Mouse (Mus musculus) thymus, adult 2 months (tissue): ENCODE measurements around the gene B230217C12Rik.

Experiments used
- CTCF ChIP-seq: fragments of 200-500 bp; IDR thresholded peaks from 2 replicates; pipeline ENCODE4 v1.5.1; 2012; ENCODE audit warnings: mild to moderate bottlenecking, control low read depth, low read length, moderate library complexity, borderline replicate concordance; ENCODE audit not compliant: control insufficient read depth, poor library complexity, insufficient read depth; ENCODE audit errors: extremely low read depth
- POLR2A ChIP-seq: fragments of 200-500 bp; IDR thresholded peaks from 2 replicates; pipeline ENCODE4 v1.6.1; 2012; ENCODE audit warnings: mild to moderate bottlenecking, low read length, control low read depth, moderate library complexity; ENCODE audit not compliant: control insufficient read depth, poor library complexity, insufficient read depth; ENCODE audit errors: extremely low read depth

- TF ChIP-seq CTCF: no peak
- TF ChIP-seq POLR2A: no peak
These were observed 51.2 kb downstream of the B230217C12Rik start for GRCm38 (mm10) chr11:97891821-97892220.
